Mouse (Mus musculus) thymus, postnatal 14 days (tissue): ENCODE results near the gene Capn13.

Experiments
- DNase-seq: peaks from one replicate; pipeline ENCODE4 v3.0.0; 2021

Gene Capn13

GRCm38 (mm10) chr17:73400862-73401261 lies at the start of gene Capn13:
TSS of gene Capn13 (minus strand) at chr17:73400866.
- no peak for DNase-seq

DNA sequence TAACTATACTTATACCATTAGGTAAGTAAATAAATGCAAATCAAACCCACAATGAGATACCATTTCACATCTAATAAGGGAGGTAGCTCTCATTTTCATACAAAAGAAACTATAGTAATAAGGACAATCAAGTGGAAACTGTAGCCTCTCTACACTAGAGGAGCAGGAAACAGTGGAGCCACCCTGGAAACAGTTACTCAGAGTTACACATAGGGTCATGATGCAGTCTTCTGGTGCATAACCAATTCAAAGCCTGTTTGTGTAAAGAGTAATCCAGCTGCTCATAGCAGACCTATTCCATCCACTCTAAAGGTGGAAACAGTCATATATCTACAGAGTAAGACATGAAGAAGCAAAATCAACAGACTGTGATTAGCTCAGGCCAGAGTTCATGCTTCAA lies 48.4 kb upstream of the Capn13 start:
- DNase-seq = no peak

- DNase-seq = no peak
These were observed 40.1 kb upstream of the Capn13 start for GRCm38 (mm10) chr17:73440798-73441197.

DNA sequence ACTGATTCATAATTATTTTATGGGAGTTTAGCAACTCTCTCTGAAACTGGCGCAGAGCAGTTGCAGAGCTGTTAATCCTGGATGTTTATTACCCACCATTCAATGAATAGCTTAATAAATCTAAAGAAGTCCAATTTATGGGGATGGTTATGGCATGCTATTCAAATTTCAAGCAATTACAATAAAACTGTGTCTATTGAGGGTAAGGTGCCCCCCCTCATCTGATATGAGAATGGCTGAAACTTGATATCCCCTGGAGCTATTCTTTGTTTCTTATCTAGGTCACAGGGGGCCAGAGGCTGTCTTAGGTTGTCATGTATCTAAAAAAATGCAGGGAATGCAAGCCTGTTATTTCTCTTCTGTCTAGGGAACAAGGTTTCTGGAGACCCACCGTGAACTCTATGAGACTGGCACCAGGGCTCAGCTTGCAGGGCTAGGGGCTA lies 31.9 kb upstream of the Capn13 start:
- no peak for DNase-seq

GRCm38 (mm10) chr17:73432058-73432457 lies 31.4 kb upstream of the Capn13 start:
- DNase-seq = no peak

GRCm38 (mm10) chr17:73417382-73417781 lies 16.7 kb upstream of the Capn13 start:
- DNase-seq = no peak

DNA sequence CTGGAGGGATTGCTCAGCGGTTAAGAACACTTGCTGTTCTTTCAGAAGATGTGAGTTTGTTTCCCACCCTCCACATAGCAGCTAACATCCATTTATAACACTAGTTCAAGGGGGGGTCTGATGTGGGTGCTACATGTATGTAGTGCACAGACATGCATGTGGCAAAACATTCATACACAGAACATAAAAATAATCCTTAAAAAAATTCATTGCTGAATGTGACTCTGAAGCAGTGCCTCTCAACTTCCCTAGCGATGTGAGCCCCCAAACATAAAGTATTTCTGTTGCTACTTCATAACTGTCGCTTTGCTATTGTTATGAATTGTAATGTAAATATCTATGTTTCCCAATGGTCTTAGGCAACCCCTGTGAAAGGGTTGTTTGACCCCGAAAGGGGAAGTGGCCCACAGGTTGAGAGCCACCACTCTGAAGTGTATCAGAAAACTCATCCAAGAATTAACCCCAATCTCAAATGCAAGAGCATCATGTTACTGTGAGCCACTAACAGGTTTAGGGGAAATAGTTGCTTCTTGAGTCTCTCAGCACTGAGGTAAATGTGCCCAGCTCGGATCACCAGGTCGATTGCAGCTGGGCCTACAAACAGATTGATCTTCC lies 15.6 kb upstream of the Capn13 start:
- DNase-seq = no peak

GRCm38 (mm10) chr17:73411817-73412216 lies 11.2 kb upstream of the Capn13 start:
- no peak for DNase-seq

DNA sequence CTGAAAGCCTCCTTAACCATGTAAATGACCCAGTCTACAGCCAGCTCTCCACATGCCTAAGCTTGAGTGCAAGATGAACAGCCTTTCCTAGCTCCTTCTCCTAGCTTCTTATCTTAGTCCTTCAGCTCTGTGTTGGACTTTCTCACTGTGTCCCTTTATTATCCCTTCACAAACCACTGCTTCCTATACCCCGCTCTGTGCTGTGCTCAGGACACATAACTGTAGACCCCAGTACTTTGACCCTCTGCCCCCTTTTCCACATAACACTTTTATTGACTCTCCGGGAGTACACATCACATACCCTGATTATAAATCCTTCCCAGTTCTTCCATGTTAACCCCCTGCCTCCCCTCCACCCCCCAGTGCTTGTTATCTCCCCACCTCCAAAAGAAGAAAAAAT lies 606 bp upstream of the Capn13 start:
- no peak for DNase-seq

DNA sequence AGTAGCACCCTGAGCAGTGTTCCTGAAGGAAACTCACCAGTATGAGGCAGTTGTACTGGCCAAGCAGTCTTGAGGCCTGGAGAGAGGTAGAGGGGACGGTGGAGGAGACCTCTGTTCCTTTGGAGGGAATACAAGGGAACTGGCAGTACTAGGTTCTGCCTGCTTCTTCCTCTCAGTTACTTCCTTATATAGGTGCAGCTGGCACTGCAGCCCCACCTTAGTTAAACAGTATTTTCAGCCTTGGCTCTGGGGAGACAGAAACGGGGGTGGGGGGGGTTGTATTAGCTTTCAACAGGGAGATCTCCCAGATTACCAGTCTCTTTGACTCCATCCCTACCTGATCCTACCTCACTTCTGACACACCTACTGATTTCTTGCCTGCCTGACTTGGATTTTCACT lies 1.5 kb downstream of the Capn13 start:
- DNase-seq = no peak

DNA sequence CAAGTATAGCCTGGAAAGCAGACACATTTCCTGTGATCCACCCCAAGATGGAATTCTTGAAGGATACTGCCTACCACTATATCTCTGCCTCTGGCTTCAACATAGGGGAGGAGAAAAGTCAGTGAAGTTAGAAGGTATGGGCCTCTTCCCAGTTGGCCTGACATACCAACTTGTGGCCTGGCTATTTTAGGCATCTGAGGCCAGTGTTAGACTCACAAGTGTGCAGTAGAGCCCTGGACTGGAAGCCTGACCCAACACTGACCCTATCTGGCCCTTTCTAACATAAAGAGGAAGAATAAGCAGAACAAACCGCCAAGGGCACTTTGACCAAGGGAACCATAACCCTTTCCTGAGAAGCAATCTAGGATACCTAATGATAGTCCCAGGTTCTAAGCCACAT lies 7.3 kb downstream of the Capn13 start:
- no peak for DNase-seq

GRCm38 (mm10) chr17:73391771-73392170 lies 8.9 kb downstream of the Capn13 start:
- no peak for DNase-seq

- no peak for DNase-seq
These were observed 10.2 kb downstream of the Capn13 start for GRCm38 (mm10) chr17:73390191-73391089.

DNA sequence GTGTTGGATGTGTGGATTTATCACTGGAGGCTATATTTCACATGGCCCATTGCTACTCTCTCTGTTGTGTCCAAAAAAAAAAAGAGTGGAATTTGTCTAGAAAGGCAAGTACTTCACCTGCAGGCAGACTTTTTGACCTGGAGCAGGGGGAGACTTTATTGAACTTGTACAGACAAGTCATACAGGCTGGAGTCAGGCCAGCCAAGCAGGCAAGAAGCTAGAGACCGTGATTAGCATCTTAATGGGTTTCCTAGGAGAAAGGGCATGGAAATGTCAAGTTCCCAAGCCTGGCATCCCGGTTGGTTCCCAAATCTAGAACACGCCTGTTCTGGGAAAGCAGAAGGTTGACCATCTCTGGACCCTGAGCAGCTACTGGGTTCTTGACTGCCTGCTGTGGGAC lies 11.3 kb downstream of the Capn13 start:
- no peak for DNase-seq

DNA sequence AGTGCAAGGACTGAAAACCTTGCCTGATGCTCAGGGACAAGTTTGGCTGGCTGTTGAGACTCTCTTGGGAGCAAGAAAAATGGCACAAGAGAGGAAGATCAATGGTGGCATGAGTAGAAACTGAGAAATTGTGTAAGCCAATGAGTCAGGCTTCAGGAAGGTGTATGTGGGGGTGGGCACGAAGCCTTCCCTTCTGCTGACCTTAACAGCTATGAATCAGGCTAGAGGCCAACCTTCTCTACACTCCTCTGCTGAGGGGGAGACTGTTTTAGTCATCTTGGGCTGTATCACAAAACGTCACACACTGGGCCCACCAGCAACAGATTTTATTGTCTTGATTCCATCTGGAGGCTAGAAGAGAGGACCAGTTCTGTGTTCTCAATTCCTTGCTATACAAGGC lies 14.1 kb downstream of the Capn13 start:
- no peak for DNase-seq

- DNase-seq = no peak
These were observed 14.7 kb downstream of the Capn13 start for GRCm38 (mm10) chr17:73385940-73386339.

DNA sequence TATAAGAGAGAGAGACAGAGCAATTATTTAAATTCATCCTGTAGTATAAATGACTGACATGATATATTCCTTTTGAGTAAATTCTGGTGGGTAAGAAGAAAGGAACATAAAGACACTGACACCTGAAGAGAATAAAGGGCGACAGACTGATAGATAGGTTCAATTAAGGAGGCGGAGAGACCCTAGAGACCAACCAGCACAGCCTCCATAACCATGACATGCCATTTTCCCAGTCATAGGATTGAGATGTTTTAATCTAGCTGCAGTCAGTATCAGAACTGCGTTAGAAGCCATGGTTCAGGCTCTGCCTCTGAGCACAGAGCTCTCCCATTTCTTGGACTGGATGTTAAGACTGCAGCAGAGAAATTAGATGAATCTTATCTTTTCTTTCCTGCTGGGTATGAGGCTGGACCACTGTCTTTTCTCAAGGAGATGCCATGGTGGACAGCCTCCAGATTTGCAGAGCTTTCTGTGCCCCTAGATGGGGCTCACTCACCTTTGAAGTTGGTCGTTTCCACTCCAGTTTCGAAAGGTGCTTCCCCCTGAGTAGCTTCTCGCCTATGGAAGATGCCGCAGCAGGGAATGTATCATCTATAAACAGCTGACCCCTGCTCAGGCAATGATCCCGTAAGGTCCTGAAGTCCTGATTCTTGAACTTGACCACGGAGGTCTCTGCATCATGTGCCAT lies 18.2 kb downstream of the Capn13 start:
- DNase-seq = no peak

GRCm38 (mm10) chr17:73381681-73382080 lies 19.0 kb downstream of the Capn13 start:
- DNase-seq = no peak

DNA sequence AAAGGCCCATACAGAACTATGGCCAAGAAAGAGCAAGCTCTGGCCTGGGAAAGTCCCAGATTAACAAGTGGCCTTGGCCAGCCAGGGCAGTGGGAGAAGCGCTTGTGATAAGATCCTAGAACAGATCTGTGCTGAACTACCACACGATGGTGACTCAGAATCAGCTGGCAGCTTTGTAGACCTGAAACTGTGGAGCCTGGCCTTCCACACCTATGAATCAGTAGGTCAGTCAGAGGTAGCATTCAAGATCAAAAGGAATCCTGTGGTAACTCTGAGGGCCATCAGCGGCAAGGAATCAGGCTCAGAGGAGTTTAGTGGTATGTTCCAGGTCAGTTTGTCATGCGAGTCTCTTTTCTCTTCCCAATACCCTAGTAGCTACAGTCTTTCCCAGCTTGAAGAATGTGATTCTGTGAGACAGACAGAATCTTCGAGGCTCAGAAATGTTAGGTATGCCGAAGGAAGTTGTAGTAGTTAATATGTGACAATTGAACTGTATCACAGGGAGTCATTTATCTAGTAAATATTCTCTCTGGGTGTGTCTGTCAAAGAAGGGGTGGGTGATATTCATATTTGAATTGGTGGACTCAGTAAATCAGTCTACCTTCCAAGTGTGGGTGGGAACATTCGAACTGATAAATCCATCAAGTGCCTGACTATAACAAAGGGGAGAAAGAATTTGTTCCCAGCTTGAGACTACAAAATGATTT lies 22.7 kb downstream of the Capn13 start:
- no peak for DNase-seq

DNA sequence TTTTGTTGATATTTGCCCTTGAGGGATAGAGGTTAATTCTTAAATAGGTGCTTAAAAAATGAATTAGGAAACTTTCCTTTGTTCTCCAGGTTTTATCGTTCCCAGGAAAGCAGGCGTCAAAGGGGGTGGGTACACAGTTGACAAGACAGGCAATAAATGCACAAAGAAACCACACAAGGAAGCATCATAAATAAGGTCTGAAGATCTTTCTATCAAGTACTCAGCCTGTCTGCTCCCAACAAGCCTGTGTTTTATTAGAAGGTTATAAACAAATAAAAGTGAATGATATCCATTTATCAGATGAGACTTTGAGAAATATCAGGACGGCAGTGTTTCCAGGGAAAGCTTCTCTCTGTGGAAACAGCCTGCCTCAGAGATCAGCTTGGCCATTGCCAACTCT lies 33.3 kb downstream of the Capn13 start:
- no peak for DNase-seq

DNA sequence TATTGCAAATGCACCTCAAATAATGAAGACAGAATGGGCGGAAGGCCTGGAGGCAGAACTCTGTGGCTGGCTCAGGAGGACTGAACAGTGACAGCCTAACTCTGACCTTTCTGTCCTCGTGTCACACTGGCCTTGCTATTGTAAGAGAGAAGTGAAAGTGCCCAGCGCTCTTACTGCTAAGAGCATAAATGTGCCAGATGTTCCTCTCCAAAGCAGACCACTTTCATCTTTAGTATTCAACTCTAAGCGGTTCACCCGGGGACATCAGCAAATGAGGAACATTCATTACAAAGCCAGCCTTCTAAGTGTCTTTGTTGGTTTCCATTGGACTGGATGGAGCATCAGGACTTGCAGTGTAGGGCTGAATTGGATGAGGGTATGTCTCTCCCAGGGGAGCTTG lies 39.6 kb downstream of the Capn13 start:
- no peak for DNase-seq

DNA sequence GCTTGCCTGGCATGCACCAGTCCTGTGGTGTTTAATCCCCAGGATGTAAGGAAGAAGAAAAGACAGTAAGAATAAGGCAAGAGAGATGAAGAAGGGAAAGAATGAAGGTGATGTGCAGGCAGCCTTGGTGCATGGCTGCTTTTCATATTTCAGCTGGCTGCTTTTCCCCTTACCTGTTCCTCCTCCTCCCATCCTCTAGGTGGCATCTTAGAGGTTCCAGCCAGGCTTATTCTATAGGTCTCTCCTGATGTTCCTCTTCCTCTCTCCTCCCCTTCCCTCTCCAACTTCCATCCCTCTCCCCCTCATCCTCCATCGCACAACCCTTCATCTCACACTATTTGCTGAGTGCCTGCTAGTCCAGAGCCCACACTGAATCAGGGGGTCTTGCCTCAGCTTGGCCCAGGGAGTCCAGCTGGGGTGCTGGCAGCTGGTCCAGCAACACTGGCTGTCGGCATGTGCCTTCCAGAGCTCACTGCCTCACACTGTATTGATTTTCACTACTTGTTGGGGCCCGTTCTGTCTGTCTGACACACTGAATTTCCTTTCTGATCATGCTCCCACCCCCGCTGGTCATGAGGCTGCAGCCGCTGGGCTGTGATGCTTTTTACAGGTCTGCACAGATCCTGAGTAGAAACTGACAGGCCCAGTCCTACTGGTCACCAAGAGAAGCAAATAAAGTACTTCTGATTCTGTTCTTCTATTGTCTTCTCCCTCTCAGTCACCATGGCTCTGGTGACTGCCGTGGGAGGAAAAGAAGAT lies 56.9 kb downstream of the Capn13 start:
- DNase-seq = no peak
